Mouse (Mus musculus) liver, postnatal 0 days (tissue): ENCODE data around the gene Ppib.

ENCODE experiments used
- CTCF ChIP-seq: sonication (generic); IDR thresholded peaks from 2 replicates; pipeline ENCODE4 v1.5.1; 2016; ENCODE audit warnings: antibody characterized with exemption, low read depth
- EP300 ChIP-seq: IDR thresholded peaks from 2 replicates; pipeline ENCODE4 v1.6.1; 2016; ENCODE audit warnings: antibody characterized with exemption, low read depth, mild to moderate bottlenecking

DNA sequence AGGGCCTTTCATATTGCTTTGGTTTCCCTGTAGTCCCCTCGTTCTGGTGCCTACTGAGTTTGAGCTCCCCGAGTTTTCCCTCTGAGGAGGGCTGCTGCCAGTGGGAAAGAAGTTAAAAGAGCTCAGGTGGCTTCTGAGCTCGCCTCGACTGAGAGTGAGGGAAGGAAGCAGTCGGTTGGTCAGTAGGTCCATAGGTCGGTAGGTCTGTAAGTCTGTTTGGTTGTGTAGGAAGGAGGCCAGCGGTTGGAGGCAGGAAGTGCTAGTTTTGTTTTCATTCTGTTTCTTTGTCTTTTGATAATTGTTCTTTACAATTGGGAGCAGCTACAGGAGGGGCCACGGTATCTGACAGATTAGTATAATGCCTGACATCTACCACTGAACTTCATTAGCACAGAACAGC lies 50.1 kb downstream of the Ppib start:
- no peak for TF ChIP-seq CTCF
- TF ChIP-seq EP300 = no peak
